Mouse (Mus musculus) heart, adult 2 months (tissue): ENCODE results near the gene Boll. TPM values are rescaled to one million over a fixed set of nuclear protein-coding genes. Genes with fewer than 3 reads are reported as not detected.

ENCODE experiments used
- DNase-seq, 2 experiments: peaks; one replicate each; pipeline ENCODE4 v3.0.0; 2021
- H3K27ac ChIP-seq: fragments of 200-600 bp; 2 replicates; pipeline ENCODE4 v1.8.1; 2022
- H3K27me3 ChIP-seq: fragments of 200-500 bp; 2 replicates; pipeline ENCODE4 v1.6.1; 2012; ENCODE audit warnings: mild to moderate bottlenecking, low read length, inconsistent platforms, mixed read lengths; ENCODE audit not compliant: control insufficient read depth, insufficient read depth
- H3K36me3 ChIP-seq: fragments of 200-500 bp; 2 replicates; pipeline ENCODE4 v1.6.1; 2012; ENCODE audit warnings: low read length, inconsistent platforms; ENCODE audit not compliant: control insufficient read depth, insufficient read depth
- H3K4me1 ChIP-seq: fragments of 200-500 bp; 2 replicates; pipeline ENCODE4 v1.6.1; 2011; ENCODE audit warnings: low read length; ENCODE audit not compliant: control insufficient read depth, insufficient read depth
- H3K4me3 ChIP-seq: fragments of 200-600 bp; 2 replicates; pipeline ENCODE4 v1.8.1; 2022
- H3K79me2 ChIP-seq: fragments of 200-500 bp; replicated peaks from 2 replicates; pipeline ENCODE4 v1.6.1; 2012; ENCODE audit warnings: mild to moderate bottlenecking, inconsistent platforms, low read length, moderate library complexity, mixed read lengths; ENCODE audit not compliant: control insufficient read depth, insufficient read depth
- H3K9ac ChIP-seq: fragments of 200-500 bp; 2 replicates; pipeline ENCODE4 v1.6.1; 2012; ENCODE audit warnings: low read depth, mild to moderate bottlenecking, control low read depth, inconsistent platforms, low read length, mixed read lengths
- CTCF ChIP-seq: fragments of 200-600 bp; IDR thresholded peaks from 2 replicates; pipeline ENCODE4 v1.8.1; 2022; ENCODE audit warnings: antibody characterized with exemption, mild to moderate bottlenecking, moderate library complexity
- EP300 ChIP-seq: fragments of 200-500 bp; IDR thresholded peaks from 2 replicates; pipeline ENCODE4 v1.6.1; 2011; ENCODE audit warnings: low read depth, low read length, control low read depth; ENCODE audit not compliant: insufficient read depth
- POLR2A ChIP-seq: fragments of 200-500 bp; IDR thresholded peaks from 2 replicates; pipeline ENCODE4 v1.6.1; 2011; ENCODE audit warnings: mild to moderate bottlenecking, low read depth, low read length, control low read depth; ENCODE audit not compliant: insufficient read depth
- WGBS: fragments of 180-500 bp; shearing (Covaris S2); methylation state at CpG from one replicate; pipeline ENCODE4 v1.1.7; 2018; 5-methylcytosine and 5-hydroxymethylcytosine counted together
- intact Hi-C: fragments of 180-260 bp; cut with DNase I; formaldehyde crosslinking; loops from one replicate; pipeline ENCODE4 v1.15.1; 2025
- polyA plus RNA-seq: library from polyadenylated mRNA; depleted of rRNA; stranded (reverse); fragments of >200 nt; gene quantifications from 2 replicates; pipeline ENCODE4 v1.2.3, GENCODE M21; 2012; rRNA removed
- total RNA-seq, 2 experiments: library from RNA; stranded (reverse); gene quantifications; 2 replicates each; pipeline ENCODE4 v1.2.3; 2021

Boll gene
- total and polyA plus RNA-seq, 3 experiments, result 0.32 TPM; not detected in 2

- no peak for DNase-seq
- intact Hi-C loops, result no loop called here
- Histone ChIP-seq H3K9ac (no peak overlapping the region), H3K27ac (peak overlapping the region; percentile 2; the same call in 1 of the 2 replicates), H3K79me2 (no peaks in the 10 kb centered on the region), H3K27me3 (no peaks in the 10 kb centered on the region), H3K4me1 (peaks cover 2% of the 10 kb centered on the region; the same call in 1 of the 2 replicates), H3K4me3 (no peak overlapping the region), H3K36me3 (no peaks in the 10 kb centered on the region)
- TF ChIP-seq EP300 (no peak), POLR2A (no peak), CTCF (no peak)
- 42% methylated on average over 5 of the region's 5 CpGs for whole genome bisulfite sequencing
Measured at GRCm38 (mm10) chr1:55208500-55209140, 154.6 kb downstream of the Boll start.

DNA sequence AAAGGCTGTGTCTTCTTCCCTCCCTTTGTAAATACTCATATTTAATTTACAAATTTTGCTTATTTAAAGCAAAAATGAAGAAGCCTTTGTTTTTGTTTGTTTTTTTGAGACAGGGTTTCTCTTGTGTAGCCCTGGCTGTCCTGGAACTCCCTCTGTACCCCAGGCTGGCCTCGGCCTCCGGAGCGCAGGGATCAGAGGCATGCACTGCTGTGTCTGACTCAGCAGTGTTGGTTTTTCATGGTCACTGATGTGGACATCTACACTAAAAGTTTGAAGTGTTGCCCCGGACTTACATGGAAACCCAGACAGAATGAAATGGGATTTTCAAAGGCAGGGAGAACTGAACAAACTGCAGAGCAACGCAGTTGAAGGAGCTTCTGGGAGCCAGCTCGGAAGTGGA, 155.7 kb downstream of the Boll start:
- intact Hi-C loops, result no loop called here
- no peak for DNase-seq
- H3K9ac ChIP-seq, result no peak overlapping the region
- H3K4me3 ChIP-seq, result no peak overlapping the region
- WGBS, result 88% methylated on average over 6 of the region's 6 CpGs
- TF ChIP-seq EP300 (no peak), CTCF (no peak), POLR2A (no peak)
- peaks cover 2% of the 10 kb centered on the region; the same call in 1 of the 2 replicates for H3K4me1 ChIP-seq
- H3K79me2 ChIP-seq, result no peaks in the 10 kb centered on the region
- H3K27ac ChIP-seq, result no peak overlapping the region
- no peaks in the 10 kb centered on the region for H3K36me3 ChIP-seq
- no peaks in the 10 kb centered on the region for H3K27me3 ChIP-seq

DNA sequence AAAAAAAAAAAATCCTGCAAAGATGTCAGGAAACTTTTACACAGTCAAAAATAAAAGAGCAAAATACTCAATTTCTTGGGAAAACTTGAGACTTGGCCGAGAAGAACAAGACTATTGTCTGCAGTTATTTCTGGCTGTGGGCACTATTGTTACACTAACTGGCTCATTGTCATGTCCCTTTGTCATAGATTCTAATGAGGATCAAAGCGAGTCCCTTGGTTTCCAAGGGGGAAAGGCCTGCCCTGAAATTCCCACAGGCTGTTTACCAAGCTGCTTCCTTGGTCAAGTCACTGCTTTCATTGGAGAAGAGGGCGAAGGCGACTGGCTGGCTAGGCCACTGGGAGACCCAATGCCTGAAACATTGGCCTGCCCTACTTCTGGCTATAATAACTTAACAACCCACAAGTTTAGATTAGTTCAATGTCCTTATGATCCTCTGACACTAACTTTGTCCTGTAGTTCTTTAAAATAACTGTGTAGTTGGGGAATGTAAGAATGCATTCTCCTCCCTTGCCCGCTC, 157.4 kb downstream of the Boll start:
- TF ChIP-seq POLR2A, result no peak
- no peak for TF ChIP-seq CTCF
- no peak for TF ChIP-seq EP300
- Histone ChIP-seq H3K9ac (no peak overlapping the region), H3K79me2 (no peaks in the 10 kb centered on the region), H3K4me1 (peaks cover 2% of the 10 kb centered on the region; the same call in 1 of the 2 replicates), H3K36me3 (no peaks in the 10 kb centered on the region), H3K27me3 (no peaks in the 10 kb centered on the region), H3K4me3 (no peak overlapping the region), H3K27ac (no peak overlapping the region)
- intact Hi-C loops, result no loop called here
- DNase-seq, result no peak
- 73% methylated on average over 5 of the region's 5 CpGs for WGBS

DNA sequence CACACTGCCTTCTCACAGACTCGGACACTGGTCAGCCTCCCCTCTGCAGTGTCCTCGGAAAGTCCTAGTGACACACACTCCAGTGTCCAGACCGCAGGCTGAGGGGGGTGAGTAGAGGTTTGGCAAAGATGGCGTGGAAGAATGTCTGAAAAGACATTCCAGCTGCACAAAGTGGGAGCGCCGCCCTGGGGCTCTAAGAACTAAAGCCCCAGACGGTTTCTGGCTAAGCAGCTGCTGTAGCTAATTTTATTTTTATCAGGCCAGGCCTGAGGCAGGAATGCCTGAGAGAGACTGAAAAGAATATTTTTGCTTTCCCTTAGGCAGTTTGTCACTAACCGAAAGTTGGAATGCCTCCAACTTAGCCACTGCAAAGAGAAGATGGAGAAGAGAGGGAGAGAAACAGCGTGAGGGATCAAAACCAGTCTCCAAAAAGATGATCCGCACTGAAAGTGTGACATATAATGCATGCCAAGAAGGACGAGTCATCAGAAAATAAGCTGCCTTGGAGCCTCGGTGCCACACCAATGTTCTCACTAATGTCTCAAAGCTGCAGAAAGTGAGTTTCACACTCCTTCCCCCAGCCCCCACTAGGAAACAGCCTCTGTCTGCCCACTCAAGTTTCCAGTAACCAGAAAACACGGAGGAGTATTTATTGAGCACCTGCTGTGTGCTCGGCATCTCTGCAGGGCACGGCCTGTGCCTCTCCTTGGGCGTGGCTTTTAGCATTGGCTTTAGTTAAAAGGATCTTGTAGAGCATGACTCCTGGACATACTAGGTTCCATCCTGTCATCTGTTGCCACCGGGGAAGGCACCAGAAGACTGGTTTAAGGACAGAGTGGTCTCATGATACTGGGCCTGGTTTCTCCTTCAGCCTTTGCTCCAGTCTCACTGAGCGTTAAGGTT, 161.2 kb downstream of the Boll start:
- H3K4me3 ChIP-seq, result peak overlapping the region; percentile 40
- 49% methylated on average over 18 of the region's 18 CpGs for WGBS
- no peaks in the 10 kb centered on the region for H3K27me3 ChIP-seq
- H3K4me1 ChIP-seq, result no peaks in the 10 kb centered on the region
- peak overlapping the region; percentile 69 for H3K27ac ChIP-seq
- peak; percentile 68 to 70 for DNase-seq
- no peaks in the 10 kb centered on the region for H3K79me2 ChIP-seq
- H3K36me3 ChIP-seq, result no peaks in the 10 kb centered on the region
- intact Hi-C loops, result loop anchor here (5.0 kb wide), 1 partner anchor 35 kb away; the partner anchor contains the start of gene Mars2
- peak overlapping the region; percentile 29; the same call in 1 of the 2 replicates for H3K9ac ChIP-seq
- TF ChIP-seq CTCF, result peak; percentile 24
- no peak for TF ChIP-seq EP300
- no peak for TF ChIP-seq POLR2A

DNA sequence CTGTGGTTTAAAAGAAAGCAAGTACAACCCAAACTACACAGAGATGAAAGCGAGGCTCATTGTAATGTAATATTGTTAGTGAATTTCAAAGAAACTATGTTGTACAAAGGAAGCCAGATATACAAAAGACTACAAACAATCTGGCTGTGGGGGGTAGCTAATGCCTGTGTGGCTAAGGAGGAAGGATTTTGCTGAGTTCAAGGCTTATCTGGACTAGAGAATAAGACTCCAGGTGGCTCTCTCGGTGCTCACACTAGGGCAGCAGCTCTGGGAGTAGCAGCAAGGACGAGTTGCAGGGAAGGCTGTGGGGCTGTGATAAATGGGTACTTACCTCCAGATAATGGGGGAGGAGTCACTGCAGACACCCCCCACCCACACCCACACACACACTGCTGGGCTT, 164.6 kb downstream of the Boll start:
- no peak for TF ChIP-seq EP300
- no peak for TF ChIP-seq POLR2A
- no peak for TF ChIP-seq CTCF
- H3K4me1 ChIP-seq, result no peaks in the 10 kb centered on the region
- no peak overlapping the region for H3K4me3 ChIP-seq
- WGBS, result 58% methylated on average over 3 of the region's 3 CpGs
- no peaks in the 10 kb centered on the region for H3K79me2 ChIP-seq
- no peaks in the 10 kb centered on the region for H3K36me3 ChIP-seq
- intact Hi-C loops, result no loop called here
- no peak overlapping the region for H3K27ac ChIP-seq
- H3K9ac ChIP-seq, result no peak overlapping the region
- H3K27me3 ChIP-seq, result no peaks in the 10 kb centered on the region
- no peak for DNase-seq

Other genes starting within 250 kb of the Boll start
- gene Mob4, start 232.2 kb downstream of the Boll start, total RNA-seq, result 10 to 100 TPM; 27.8 to 32.0 TPM
- gene Mob4, start 232.2 kb downstream of the Boll start, polyA plus RNA-seq, result 11.1 and 22.3 TPM in 2 replicates
- 10 to 100 TPM; 12.1 to 12.8 TPM for gene Rftn2, start 136.7 kb downstream of the Boll start, total RNA-seq
- gene Rftn2, start 136.7 kb downstream of the Boll start, polyA plus RNA-seq, result 2.7 and 6.4 TPM in 2 replicates
- 1 to 10 TPM; 5.0 to 5.3 TPM for gene Mars2, start 126.3 kb downstream of the Boll start, total RNA-seq
- 2.0 and 3.6 TPM in 2 replicates for gene Mars2, start 126.3 kb downstream of the Boll start, polyA plus RNA-seq
- gene Plcl1, start 42.5 kb upstream of the Boll start, total RNA-seq, result 1 to 10 TPM; 3.0 to 3.1 TPM
- 0.86 and 1.5 TPM in 2 replicates for gene Plcl1, start 42.5 kb upstream of the Boll start, polyA plus RNA-seq